Mouse (Mus musculus) embryo, embryonic 9.5 days (tissue): ENCODE results near the gene Prkar1b.

Source experiments
- DNase-seq: peaks from one replicate; pipeline ENCODE4 v3.0.0-alpha.2; 2017; ENCODE audit errors: extremely low spot score

The Prkar1b gene

DNA sequence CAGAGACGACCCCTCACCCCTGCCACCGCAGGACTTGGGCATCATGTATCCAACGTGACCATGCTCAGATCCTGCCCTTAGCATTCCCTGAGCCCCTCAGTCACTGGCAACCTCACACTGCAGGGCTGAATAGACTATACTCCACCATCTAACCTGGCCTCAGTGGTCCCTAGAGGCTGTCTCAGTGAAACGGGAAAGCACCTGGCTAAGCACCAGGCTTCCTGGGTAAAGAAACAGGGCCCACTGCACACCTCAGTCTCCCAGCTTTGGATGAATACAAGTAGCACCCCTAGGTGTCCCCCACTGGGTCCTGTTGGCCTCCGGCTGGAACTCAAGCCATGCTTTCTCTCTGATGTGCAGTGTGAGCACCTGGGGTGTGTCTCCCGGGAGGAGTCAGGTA is 176.3 kb downstream of the Prkar1b start:
- DNase-seq: no peak

DNA sequence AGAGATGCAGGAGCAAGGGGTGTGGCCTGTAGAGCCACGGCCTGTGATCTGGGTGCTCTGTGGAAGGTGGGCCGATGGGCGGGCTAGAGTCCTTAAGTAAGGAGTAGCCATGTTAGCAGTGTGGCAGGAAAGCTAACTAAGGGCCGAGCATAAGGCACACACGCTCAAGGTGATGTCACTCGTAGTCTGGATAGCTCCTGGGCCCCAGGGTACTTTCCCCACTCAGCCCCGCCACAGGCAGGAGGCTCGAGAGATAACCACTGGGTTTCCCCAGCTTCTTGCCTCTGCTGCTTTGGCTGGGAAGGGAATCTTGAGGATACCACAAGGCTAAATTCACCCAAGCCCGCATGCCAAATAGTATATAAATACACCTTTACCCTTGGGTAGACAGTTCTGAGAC is 178.4 kb downstream of the Prkar1b start:
- DNase-seq: no peak

DNA sequence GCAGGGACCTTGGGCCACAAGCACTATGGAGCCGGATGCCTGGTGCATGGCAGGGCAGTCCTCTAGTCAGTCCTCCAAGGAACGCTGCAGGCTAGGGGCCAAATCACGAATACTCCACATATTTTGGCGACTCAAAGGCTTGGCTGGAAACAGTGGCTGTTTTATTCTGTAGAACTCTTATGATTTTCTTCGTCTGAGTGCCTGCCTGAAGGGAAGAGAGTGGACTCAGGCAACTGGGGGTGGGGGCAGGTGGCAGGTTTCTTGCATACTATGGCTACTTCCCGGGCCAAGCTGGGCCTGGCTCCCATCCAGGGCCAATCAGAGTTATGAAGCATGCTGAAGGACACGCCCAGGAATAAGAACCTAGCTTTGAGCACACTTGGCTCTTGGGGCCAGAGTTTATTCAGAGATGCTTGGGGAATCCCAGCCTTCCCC is 179.7 kb downstream of the Prkar1b start:
- DNase-seq: no peak
